Mouse (Mus musculus): ENCODE measurements at regions not wholly inside any gene's neighbourhood (a gene's known extent, or its start where the extent isn't known, plus 50 kb on each side); places are given as distances from the start of the nearest gene placed in this dataset.

DNA sequence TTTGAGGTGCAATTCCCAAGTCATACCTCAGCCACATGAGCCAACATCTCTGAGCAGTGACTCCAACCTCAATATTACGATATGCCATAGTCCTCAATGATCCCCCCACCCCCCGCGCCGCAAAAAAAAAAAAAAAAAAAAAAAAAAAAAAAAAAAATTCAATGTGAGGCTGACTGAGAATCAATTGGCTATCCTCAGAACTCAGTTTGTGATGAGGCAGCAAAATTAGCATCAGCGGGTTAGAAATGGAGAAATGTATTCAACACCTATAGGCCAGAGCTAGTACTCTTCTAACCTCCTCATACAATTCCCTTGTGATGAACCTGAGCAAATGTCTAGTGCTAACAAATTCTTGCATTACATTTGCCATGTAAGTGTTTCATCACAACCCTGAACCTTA lies 504.5 kb upstream of the C030005K15Rik start:
- DNase-seq (no peak), ATAC-seq (ENCODE audit: insufficient read depth) (no peak)
- no peak overlapping the region for H3K27ac ChIP-seq (ENCODE audit: low read depth)
- no peak overlapping the region for H3K9ac ChIP-seq
- no peak for TF ChIP-seq CTCF (IDR thresholded peaks at IDR 0.05; ENCODE audit: low read depth)
- H3K4me2 ChIP-seq, result no peak overlapping the region
- no peaks in the 10 kb centered on the region for H3K27me3 ChIP-seq (ENCODE audit: insufficient read depth, low read length)
- no peak overlapping the region for H3K4me3 ChIP-seq (ENCODE audit: low read depth, low read length)
- WGBS, result 92% methylated on average over 5 of the region's 5 CpGs
- H3K9me3 ChIP-seq (ENCODE audit: low read depth, low read length), result no peaks in the 10 kb centered on the region
- H3K36me3 ChIP-seq (ENCODE audit: insufficient read depth), result no peaks in the 10 kb centered on the region
- no peaks in the 10 kb centered on the region for H3K4me1 ChIP-seq (ENCODE audit: insufficient read depth)

DNA sequence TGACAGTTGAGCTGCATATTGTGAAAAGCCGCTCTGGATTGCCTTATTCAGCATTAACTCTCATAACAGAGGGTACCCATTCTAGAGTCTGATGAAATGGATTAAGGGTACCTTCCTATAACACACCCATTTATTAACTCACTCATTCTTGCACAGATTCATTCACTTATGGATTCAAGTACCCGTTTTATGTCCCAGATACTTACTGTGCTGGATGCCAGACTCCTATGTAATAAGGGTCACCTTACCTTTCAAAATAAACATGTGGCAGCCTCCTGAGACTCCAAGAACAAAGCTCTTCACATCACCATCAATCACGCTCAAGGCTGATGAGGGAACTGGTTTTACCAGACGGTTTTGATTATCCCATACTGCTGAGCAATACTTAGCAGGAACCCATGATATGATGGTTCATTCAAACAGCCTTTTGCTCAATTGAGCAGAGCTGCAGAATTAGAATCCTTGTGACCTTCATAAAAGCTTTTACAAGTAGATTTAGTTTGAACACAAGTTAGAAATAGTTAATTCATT lies 505.2 kb upstream of the C030005K15Rik start:
- Histone ChIP-seq H3K4me2 (no peak overlapping the region), H3K27me3 (ENCODE audit: insufficient read depth, low read length) (no peaks in the 10 kb centered on the region), H3K4me3 (ENCODE audit: low read depth, low read length) (no peak overlapping the region), H3K9ac (no peak overlapping the region), H3K36me3 (ENCODE audit: insufficient read depth) (no peaks in the 10 kb centered on the region), H3K4me1 (ENCODE audit: insufficient read depth) (no peaks in the 10 kb centered on the region), H3K27ac (ENCODE audit: low read depth) (no peak overlapping the region), H3K9me3 (ENCODE audit: low read depth, low read length) (no peaks in the 10 kb centered on the region)
- ATAC-seq (ENCODE audit: insufficient read depth) (no peak), DNase-seq (no peak)
- no peak for TF ChIP-seq CTCF (IDR thresholded peaks at IDR 0.05; ENCODE audit: low read depth)
- WGBS, result 36% methylated on average over 4 of the region's 4 CpGs

DNA sequence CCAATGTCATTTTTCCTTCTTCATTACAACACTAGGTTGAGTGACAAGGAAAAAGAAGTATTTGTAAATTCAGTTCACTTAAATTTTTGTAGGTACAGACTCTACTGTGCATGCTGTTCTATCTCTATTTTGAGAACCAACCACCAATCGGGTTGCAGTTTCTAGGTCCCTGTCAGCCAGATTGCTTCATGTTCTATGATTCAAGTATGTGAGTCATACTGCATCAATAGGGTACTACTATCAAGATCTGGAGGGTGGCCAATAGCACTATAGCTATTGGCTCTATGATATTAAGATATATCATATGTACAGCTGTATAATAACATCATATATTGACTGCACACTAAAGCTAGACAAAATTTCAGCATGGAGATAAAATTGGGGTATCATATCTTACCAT lies 521.8 kb upstream of the C030005K15Rik start:
- DNase-seq, result no peak
- Histone ChIP-seq H3K4me2 (no peak overlapping the region), H3K36me3 (ENCODE audit: insufficient read depth) (no peaks in the 10 kb centered on the region), H3K9me3 (ENCODE audit: low read depth, low read length) (no peaks in the 10 kb centered on the region), H3K4me3 (ENCODE audit: low read depth, low read length) (no peak overlapping the region), H3K9ac (no peak overlapping the region), H3K4me1 (ENCODE audit: insufficient read depth) (no peaks in the 10 kb centered on the region), H3K27me3 (ENCODE audit: insufficient read depth, low read length) (no peaks in the 10 kb centered on the region), H3K27ac (ENCODE audit: low read depth) (no peak overlapping the region)
- no peak for ATAC-seq (ENCODE audit: insufficient read depth)
- TF ChIP-seq CTCF (IDR thresholded peaks at IDR 0.05; ENCODE audit: low read depth), result no peak
- 84% methylated on average over 1 of the region's 1 CpGs for whole genome bisulfite sequencing

DNA sequence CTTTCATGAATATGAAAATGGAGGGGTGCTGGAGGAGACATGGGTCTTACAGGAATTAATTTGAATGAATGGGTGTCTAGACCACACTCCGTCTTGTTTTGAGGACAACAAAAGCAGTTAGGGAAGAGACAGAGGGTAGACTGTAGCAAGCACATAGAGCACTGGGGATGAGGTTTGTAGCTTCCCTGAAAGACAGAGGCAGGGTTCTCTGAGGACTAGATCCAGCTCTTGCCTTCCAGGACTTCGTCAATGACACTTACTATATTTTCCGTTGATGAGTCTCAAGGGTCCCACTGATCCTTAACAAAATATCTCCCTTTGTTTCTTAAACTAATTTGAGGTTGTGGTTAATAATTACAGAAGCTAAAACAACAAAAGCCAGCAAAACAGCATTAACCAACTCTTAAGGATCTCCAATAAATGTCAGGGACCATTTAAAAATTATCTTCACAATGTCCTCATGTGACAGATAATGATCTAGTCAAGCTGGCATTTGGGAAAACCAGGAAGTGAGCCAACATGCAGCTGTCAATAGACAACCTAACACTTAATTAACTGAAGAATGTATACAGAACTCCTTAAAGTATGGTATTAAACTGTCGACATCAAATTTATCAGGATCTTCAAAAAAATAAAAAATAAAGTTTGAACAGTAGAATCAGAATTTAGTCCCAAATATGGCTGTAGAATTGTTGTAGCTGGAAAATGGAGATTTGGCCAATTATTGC lies 531.6 kb upstream of the C030005K15Rik start:
- Histone ChIP-seq H3K27ac (ENCODE audit: low read depth) (peak overlapping the region; percentile 71), H3K27me3 (ENCODE audit: insufficient read depth, low read length) (no peaks in the 10 kb centered on the region), H3K36me3 (ENCODE audit: insufficient read depth) (no peaks in the 10 kb centered on the region), H3K4me2 (no peak overlapping the region), H3K9me3 (ENCODE audit: low read depth, low read length) (no peaks in the 10 kb centered on the region), H3K9ac (no peak overlapping the region), H3K4me1 (ENCODE audit: insufficient read depth) (no peaks in the 10 kb centered on the region), H3K4me3 (ENCODE audit: low read depth, low read length) (no peak overlapping the region)
- peak; percentile 90 for DNase-seq
- WGBS, result 35% methylated on average over 4 of the region's 4 CpGs
- TF ChIP-seq CTCF (IDR thresholded peaks at IDR 0.05; ENCODE audit: low read depth), result no peak
- peak; percentile 96 for ATAC-seq (ENCODE audit: insufficient read depth)

DNA sequence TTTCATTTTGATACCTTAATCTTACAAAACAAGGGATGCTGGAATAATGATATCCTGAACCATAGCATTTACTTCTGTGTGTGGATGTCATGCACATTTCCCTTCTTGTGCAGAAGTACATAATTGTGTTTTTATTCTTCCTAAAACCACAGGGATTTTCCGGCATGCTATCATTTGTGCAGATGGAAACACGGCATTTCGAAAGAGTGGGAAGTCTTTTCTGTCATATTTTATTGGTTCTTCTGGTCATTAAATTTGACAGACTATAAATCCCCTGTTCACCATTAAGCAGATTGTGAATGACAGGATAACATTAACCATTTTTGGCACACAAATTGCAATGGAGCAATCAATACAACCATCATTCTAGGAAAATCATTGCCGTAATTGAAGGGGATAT lies 532.7 kb upstream of the C030005K15Rik start:
- ATAC-seq (ENCODE audit: insufficient read depth) (no peak), DNase-seq (peak; percentile 8)
- Histone ChIP-seq H3K9me3 (ENCODE audit: low read depth, low read length) (no peaks in the 10 kb centered on the region), H3K4me1 (ENCODE audit: insufficient read depth) (no peaks in the 10 kb centered on the region), H3K4me3 (ENCODE audit: low read depth, low read length) (no peak overlapping the region), H3K4me2 (no peak overlapping the region), H3K27me3 (ENCODE audit: insufficient read depth, low read length) (no peaks in the 10 kb centered on the region), H3K27ac (ENCODE audit: low read depth) (no peak overlapping the region), H3K9ac (no peak overlapping the region), H3K36me3 (ENCODE audit: insufficient read depth) (no peaks in the 10 kb centered on the region)
- TF ChIP-seq CTCF (IDR thresholded peaks at IDR 0.05; ENCODE audit: low read depth), result no peak
- WGBS, result 68% methylated on average over 4 of the region's 4 CpGs

DNA sequence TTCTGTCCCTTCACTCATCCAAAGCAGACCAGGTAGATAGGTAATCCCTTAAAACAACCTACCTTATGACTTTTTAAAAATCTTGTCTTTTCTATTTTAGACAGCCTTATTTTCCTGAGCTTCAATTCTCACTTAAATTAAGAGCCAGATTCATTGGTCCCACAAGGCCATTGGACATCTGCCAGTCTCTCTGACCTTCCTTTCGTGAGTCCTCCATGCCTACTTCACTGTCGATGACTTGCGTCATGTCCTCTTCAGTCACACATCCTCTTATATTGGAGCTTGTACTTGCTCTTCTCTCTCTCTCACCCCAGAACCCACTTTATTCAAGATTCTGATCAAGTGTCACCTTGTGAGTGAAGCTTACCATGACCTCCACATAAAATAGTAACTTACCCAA lies 542.0 kb upstream of the C030005K15Rik start:
- TF ChIP-seq CTCF (IDR thresholded peaks at IDR 0.05; ENCODE audit: low read depth), result no peak
- 66% methylated on average over 3 of the region's 3 CpGs for WGBS

DNA sequence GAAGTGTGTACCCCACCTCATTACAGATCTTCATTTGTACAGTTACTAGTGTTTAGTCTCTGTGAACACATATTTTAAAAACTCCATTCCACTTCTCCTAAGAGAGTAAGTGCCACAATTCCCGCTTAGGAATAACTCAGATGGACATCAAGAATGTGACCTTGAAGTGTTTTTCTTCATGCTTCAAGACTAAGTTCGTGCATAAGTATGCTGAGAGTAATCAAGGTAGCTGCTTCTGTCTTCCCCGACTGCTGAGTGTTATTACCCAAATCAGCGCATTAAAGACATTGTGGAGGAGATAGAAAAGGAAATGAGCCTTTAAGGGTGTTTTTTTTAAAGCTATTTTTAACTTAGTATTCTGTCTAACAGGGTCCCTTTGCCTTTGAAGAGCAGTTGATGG lies 565.1 kb upstream of the C030005K15Rik start:
- Histone ChIP-seq H3K36me3 (ENCODE audit: insufficient read depth) (no peaks in the 10 kb centered on the region), H3K9ac (no peak overlapping the region), H3K9me3 (ENCODE audit: low read depth, low read length) (no peaks in the 10 kb centered on the region), H3K4me2 (0 out of 2 replicates have a peak overlapping the region, but pooled peaks have one; percentile 10), H3K4me1 (ENCODE audit: insufficient read depth) (0 out of 2 replicates have a peak, but pooled peaks cover 5% of the 10 kb centered on the region), H3K27me3 (ENCODE audit: insufficient read depth, low read length) (no peaks in the 10 kb centered on the region), H3K4me3 (ENCODE audit: low read depth, low read length) (no peak overlapping the region), H3K27ac (ENCODE audit: low read depth) (peak overlapping the region; percentile 21; the same call in 1 of the 2 replicates)
- no peak for TF ChIP-seq CTCF (IDR thresholded peaks at IDR 0.05; ENCODE audit: low read depth)
- ATAC-seq (ENCODE audit: insufficient read depth), result no peak
- 26% methylated on average over 4 of the region's 4 CpGs for WGBS
- no peak for DNase-seq

More for the DNA sequence above, 542.0 kb upstream of the C030005K15Rik start:
- ATAC-seq (ENCODE audit: insufficient read depth) (no peak), DNase-seq (no peak)
- Histone ChIP-seq H3K27me3 (ENCODE audit: insufficient read depth, low read length) (no peaks in the 10 kb centered on the region), H3K4me3 (ENCODE audit: low read depth, low read length) (no peak overlapping the region), H3K4me2 (no peak overlapping the region), H3K9ac (no peak overlapping the region), H3K4me1 (ENCODE audit: insufficient read depth) (no peaks in the 10 kb centered on the region), H3K36me3 (ENCODE audit: insufficient read depth) (no peaks in the 10 kb centered on the region), H3K9me3 (ENCODE audit: low read depth, low read length) (no peaks in the 10 kb centered on the region), H3K27ac (ENCODE audit: low read depth) (no peak overlapping the region)
